Mouse (Mus musculus) 3T3-L1 (cell line): ENCODE measurements at regions not wholly inside any gene's neighbourhood (a gene's known extent, or its start where the extent isn't known, plus 50 kb on each side); places are given as distances from the start of the nearest gene placed in this dataset.

Source experiments
- DNase-seq: peaks from one replicate; pipeline ENCODE4 v3.0.0-alpha.2; 2015; ENCODE audit warnings: low read depth, low spot score

DNA sequence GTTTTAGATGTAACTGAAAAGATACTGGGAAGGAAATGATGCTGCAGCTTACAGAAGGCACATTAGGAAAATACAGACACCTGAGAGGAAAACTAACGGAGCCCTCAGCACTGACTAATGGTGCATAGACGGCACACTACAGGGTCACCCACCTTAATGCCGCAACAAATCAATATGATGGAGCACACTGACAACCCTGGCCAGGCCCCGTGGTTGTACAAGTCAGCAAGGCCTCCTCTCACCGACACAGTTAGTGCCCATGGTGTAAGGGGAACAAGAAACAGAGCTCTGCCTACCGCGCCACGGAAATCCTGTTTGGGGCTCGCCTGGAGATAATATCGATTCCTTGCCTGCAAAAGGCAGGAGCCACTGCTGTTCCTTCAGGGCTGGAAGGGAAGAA lies 273.9 kb downstream of the Prim2 start:
- no peak for DNase-seq

DNA sequence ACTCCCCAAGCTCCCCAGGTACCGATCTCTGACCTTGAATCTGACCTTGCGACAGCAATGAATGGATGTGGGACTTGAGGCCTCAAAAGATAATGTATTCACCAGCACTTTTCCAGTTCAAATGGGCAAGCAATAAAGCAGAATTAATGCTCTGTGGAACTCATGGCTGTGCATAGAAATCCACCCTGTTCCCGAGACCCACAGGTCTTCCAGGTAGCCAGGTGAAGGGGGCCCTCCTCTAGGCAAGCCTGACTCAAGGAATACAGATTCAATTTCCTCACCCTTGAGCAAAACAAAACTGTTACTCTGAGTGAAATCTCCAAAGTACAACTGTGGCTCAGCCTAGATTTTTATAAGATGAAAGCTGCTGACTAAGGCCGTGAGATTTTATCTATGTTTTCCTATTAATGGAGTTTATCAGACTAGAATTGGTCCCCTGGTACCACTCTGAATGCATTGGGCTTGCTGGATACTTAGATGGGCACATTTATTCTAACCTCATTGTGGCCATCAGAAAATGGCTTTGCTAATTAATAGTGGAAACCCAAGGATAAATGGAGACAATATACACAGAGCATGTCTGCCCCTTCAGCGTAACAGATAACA lies 274.5 kb downstream of the Prim2 start:
- no peak for DNase-seq

DNA sequence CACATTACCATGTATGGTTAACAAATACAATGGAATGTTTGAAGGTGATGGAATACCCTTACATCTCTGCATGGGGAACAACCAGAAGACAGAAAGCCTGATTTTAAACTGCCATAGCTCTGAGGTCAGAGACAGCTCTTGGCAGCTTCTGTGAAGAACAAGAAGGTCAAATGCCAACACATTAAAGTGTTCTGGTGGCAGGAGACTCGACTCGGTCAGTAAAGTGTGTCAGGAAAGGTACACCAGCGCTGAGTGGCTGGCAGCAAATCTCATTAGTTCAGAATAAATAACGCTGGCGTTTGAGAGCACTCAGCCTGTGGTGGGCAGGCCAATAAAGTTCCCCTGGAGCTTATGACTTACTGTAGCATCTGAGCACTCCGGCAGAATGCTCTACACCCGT lies 298.8 kb downstream of the Prim2 start:
- DNase-seq: no peak

DNA sequence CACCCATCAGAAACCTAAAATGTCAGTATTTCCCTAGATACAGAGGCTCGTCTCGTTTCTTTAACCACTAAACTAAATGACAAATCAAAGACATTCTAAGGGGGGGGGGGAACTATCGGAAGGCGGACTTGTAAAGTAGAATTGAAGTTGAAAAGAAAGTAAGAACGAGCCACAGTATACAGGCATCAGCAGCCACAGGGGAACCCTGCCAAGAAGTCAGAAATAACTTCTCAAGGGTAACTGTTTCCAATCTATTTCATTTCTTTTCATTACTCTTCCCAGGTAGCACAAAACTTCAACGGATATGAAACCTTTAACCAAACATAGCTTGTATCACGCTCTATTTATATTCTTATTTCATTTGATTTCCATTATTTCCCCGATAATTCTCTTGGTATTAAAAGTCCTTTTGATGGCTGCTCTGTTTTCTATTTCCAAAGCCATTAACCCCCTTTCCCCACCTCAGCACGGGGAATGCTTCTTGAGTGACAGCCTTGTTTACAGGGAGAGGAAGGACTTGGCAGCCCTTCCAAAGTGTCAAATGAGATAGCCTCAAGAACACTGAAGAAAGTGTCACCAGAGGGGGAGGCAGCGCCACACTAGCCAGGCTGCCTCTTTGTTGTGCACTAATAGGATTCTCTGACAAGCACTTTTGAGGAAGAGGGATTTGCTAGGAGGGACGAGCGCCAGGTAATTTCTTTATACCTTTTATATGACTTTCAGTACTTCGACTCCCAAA lies 306.7 kb downstream of the Prim2 start:
- DNase-seq: no peak

DNA sequence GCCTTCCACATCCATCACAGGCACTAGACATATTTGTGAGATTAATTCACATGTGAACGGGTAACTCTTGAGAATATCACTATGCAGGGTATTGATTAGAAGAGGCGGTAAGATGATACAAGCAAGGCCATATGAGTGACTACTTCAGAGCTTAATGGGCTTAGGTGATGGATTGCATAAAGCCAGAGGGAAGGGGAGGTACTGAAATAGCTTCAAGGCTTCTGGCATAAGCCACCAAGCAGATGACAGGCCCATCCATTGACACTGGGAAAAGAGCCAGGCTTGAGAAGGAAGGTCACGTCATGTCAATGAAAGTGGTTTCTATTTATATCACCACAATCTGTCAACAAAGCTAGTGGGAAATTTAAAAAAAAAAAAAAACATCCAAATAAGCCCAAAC lies 335.5 kb downstream of the Prim2 start:
- peak; percentile 9 for DNase-seq
